Mouse (Mus musculus): ENCODE measurements at regions not wholly inside any gene's neighbourhood (a gene's known extent, or its start where the extent isn't known, plus 50 kb on each side); places are given as distances from the start of the nearest gene placed in this dataset.
A peak's percentile ranks its signal among the peaks of the same experiment; 100 is the strongest.

- no peak for DNase-seq (ENCODE audit: extremely low read depth, low read depth, low spot score)
- no peaks in the 10 kb centered on the region for H3K79me2 ChIP-seq (ENCODE audit: control insufficient read depth, insufficient read depth, low read length)
- WGBS, result 72% methylated on average over 1 of the region's 1 CpGs
- H3K36me3 ChIP-seq (ENCODE audit: control insufficient read depth, insufficient read depth, low read length), result no peaks in the 10 kb centered on the region
- no peak overlapping the region for H3K4me3 ChIP-seq (ENCODE audit: insufficient read depth, low read depth, low read length)
- H3K9ac ChIP-seq (ENCODE audit: low read depth, low read length), result no peak overlapping the region
- no peaks in the 10 kb centered on the region for H3K27me3 ChIP-seq (ENCODE audit: control insufficient read depth, insufficient read depth, low read length)
- H3K27ac ChIP-seq (replicated peaks; ENCODE audit: insufficient read depth, low read depth, low read length), result no peak overlapping the region
- TF ChIP-seq CTCF (IDR thresholded peaks at IDR 0.05; ENCODE audit: low read depth, low read length), result no peak
- TF ChIP-seq POLR2A (IDR thresholded peaks at IDR 0.05; ENCODE audit: extremely low read depth, insufficient read depth, low read length), result no peak
- H3K4me1 ChIP-seq (ENCODE audit: control insufficient read depth, insufficient read depth, low read length), result no peaks in the 10 kb centered on the region
Observed at GRCm38 (mm10) chr12:95329666-95330065, 362.4 kb upstream of the Flrt2 start.

- TF ChIP-seq CTCF (IDR thresholded peaks at IDR 0.05; ENCODE audit: low read depth, low read length) (no peak), POLR2A (IDR thresholded peaks at IDR 0.05; ENCODE audit: extremely low read depth, insufficient read depth, low read length) (no peak)
- Histone ChIP-seq H3K27me3 (ENCODE audit: control insufficient read depth, insufficient read depth, low read length) (no peaks in the 10 kb centered on the region), H3K79me2 (ENCODE audit: control insufficient read depth, insufficient read depth, low read length) (no peaks in the 10 kb centered on the region), H3K36me3 (ENCODE audit: control insufficient read depth, insufficient read depth, low read length) (no peaks in the 10 kb centered on the region), H3K4me1 (ENCODE audit: control insufficient read depth, insufficient read depth, low read length) (no peaks in the 10 kb centered on the region), H3K4me3 (ENCODE audit: insufficient read depth, low read depth, low read length) (no peak overlapping the region), H3K27ac (replicated peaks; ENCODE audit: insufficient read depth, low read depth, low read length) (no peak overlapping the region), H3K9ac (ENCODE audit: low read depth, low read length) (no peak overlapping the region)
- DNase-seq (ENCODE audit: extremely low read depth, low read depth, low spot score), result peak; percentile 8
- 39% methylated on average over 5 of the region's 5 CpGs for WGBS
Observed at GRCm38 (mm10) chr12:95347786-95348185, 344.2 kb upstream of the Flrt2 start.

DNA sequence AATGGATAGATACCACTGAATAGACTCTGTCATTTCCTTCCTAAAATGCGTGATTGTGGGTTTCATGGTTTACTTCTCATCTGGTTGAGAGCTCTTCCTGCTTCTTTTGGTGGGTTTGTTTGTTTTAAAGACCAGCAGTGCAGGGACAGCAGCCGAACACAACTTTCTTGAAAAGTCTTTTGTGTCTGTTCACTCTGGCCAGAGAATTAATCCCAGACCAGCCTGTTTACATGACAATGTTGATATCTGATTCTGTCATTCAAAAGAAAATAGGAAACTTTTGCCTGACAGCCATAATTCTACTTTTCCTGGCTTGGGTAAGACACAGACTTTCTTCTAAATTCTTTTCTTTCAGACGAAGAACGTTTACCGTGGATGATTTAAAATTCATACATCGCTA, 336.9 kb upstream of the Flrt2 start:
- DNase-seq (ENCODE audit: extremely low read depth, low read depth, low spot score), result no peak
- Histone ChIP-seq H3K9ac (ENCODE audit: low read depth, low read length) (no peak overlapping the region), H3K36me3 (ENCODE audit: control insufficient read depth, insufficient read depth, low read length) (no peaks in the 10 kb centered on the region), H3K27me3 (ENCODE audit: control insufficient read depth, insufficient read depth, low read length) (no peaks in the 10 kb centered on the region), H3K79me2 (ENCODE audit: control insufficient read depth, insufficient read depth, low read length) (no peaks in the 10 kb centered on the region), H3K4me1 (ENCODE audit: control insufficient read depth, insufficient read depth, low read length) (no peaks in the 10 kb centered on the region), H3K27ac (replicated peaks; ENCODE audit: insufficient read depth, low read depth, low read length) (no peak overlapping the region), H3K4me3 (ENCODE audit: insufficient read depth, low read depth, low read length) (no peak overlapping the region)
- TF ChIP-seq POLR2A (IDR thresholded peaks at IDR 0.05; ENCODE audit: extremely low read depth, insufficient read depth, low read length) (no peak), CTCF (IDR thresholded peaks at IDR 0.05; ENCODE audit: low read depth, low read length) (no peak)
- WGBS, result 65% methylated on average over 6 of the region's 6 CpGs

DNA sequence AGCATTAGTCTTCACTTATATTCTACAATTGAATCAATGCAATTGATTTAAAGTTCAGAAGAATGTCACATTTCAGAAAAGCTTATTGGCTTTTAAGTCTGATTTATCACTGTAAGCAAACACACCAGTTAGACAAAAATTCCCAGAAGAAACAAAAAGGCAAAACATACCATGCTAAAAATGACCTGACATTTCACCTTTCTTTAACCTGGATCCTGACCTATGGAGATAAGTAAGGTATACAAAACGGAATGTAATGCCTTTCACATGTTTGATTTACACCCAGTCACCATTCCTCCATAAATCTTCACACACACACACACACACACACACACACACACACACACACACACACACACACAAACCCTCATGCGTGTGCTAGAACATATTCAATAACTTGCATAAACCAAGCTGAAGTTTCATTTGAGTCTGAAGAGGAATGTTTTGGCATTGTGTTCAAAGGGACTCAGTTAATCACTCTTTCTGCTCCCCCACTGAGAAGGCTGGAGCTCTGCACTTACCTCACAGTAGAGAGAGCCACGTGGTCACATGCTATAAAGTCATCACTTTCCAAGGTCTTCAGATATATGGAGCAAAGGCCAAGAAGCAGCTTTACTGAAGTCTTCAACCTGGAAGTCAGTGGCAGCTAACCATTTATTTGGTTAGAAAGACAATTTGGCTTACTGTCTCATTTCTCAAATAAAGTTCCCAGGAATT, 307.6 kb upstream of the Flrt2 start:
- Histone ChIP-seq H3K9ac (ENCODE audit: low read depth, low read length) (no peak overlapping the region), H3K4me1 (ENCODE audit: control insufficient read depth, insufficient read depth, low read length) (no peaks in the 10 kb centered on the region)
- 34% methylated on average over 3 of the region's 3 CpGs for WGBS

DNA sequence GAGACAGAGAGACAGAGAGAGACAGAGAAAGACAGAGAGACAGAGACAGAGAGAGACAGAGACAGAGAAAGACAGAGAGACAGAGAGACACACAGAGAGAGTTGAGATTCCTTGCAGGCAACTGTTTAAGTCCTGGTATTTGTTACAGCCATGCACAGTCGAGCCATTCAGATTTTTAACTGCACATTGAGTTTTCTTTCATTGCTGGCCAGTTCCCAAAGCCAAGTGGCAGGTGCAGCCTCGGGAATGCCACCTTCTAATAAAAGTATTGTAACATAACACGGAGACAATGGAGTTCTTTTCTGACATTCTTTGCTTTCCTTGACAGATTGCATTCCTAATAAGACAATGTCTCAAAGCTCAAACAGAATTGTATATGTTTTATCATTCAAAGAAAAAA, 306.3 kb upstream of the Flrt2 start:
- Histone ChIP-seq H3K9ac (ENCODE audit: low read depth, low read length) (no peak overlapping the region), H3K36me3 (ENCODE audit: control insufficient read depth, insufficient read depth, low read length) (no peaks in the 10 kb centered on the region), H3K4me1 (ENCODE audit: control insufficient read depth, insufficient read depth, low read length) (no peaks in the 10 kb centered on the region), H3K79me2 (ENCODE audit: control insufficient read depth, insufficient read depth, low read length) (no peaks in the 10 kb centered on the region), H3K4me3 (ENCODE audit: insufficient read depth, low read depth, low read length) (no peak overlapping the region), H3K27me3 (ENCODE audit: control insufficient read depth, insufficient read depth, low read length) (no peaks in the 10 kb centered on the region), H3K27ac (replicated peaks; ENCODE audit: insufficient read depth, low read depth, low read length) (no peak overlapping the region)
- TF ChIP-seq POLR2A (IDR thresholded peaks at IDR 0.05; ENCODE audit: extremely low read depth, insufficient read depth, low read length) (no peak), CTCF (IDR thresholded peaks at IDR 0.05; ENCODE audit: low read depth, low read length) (no peak)
- 62% methylated on average over 3 of the region's 3 CpGs for WGBS
- no peak for DNase-seq (ENCODE audit: extremely low read depth, low read depth, low spot score)

More for the DNA sequence above, 307.6 kb upstream of the Flrt2 start:
- H3K4me3 ChIP-seq (ENCODE audit: insufficient read depth, low read depth, low read length), result no peak overlapping the region
- no peaks in the 10 kb centered on the region for H3K36me3 ChIP-seq (ENCODE audit: control insufficient read depth, insufficient read depth, low read length)
- no peak for DNase-seq (ENCODE audit: extremely low read depth, low read depth, low spot score)
- TF ChIP-seq CTCF (IDR thresholded peaks at IDR 0.05; ENCODE audit: low read depth, low read length) (no peak), POLR2A (IDR thresholded peaks at IDR 0.05; ENCODE audit: extremely low read depth, insufficient read depth, low read length) (no peak)
- H3K27me3 ChIP-seq (ENCODE audit: control insufficient read depth, insufficient read depth, low read length), result no peaks in the 10 kb centered on the region
- no peaks in the 10 kb centered on the region for H3K79me2 ChIP-seq (ENCODE audit: control insufficient read depth, insufficient read depth, low read length)
- no peak overlapping the region for H3K27ac ChIP-seq (replicated peaks; ENCODE audit: insufficient read depth, low read depth, low read length)

GRCm38 (mm10) chr12:95388185-95388584, 303.8 kb upstream of the Flrt2 start:
- H3K4me1 ChIP-seq (ENCODE audit: control insufficient read depth, insufficient read depth, low read length), result no peaks in the 10 kb centered on the region

More at GRCm38 (mm10) chr12:95388185-95388584, 303.8 kb upstream of the Flrt2 start:
- 86% methylated on average over 2 of the region's 2 CpGs for WGBS
- H3K9ac ChIP-seq (ENCODE audit: low read depth, low read length), result no peak overlapping the region
- TF ChIP-seq CTCF (IDR thresholded peaks at IDR 0.05; ENCODE audit: low read depth, low read length), result no peak
- no peak for TF ChIP-seq POLR2A (IDR thresholded peaks at IDR 0.05; ENCODE audit: extremely low read depth, insufficient read depth, low read length)
- no peaks in the 10 kb centered on the region for H3K36me3 ChIP-seq (ENCODE audit: control insufficient read depth, insufficient read depth, low read length)
- DNase-seq (ENCODE audit: extremely low read depth, low read depth, low spot score), result no peak
- H3K4me3 ChIP-seq (ENCODE audit: insufficient read depth, low read depth, low read length), result no peak overlapping the region
- H3K27me3 ChIP-seq (ENCODE audit: control insufficient read depth, insufficient read depth, low read length), result no peaks in the 10 kb centered on the region
- H3K79me2 ChIP-seq (ENCODE audit: control insufficient read depth, insufficient read depth, low read length), result no peaks in the 10 kb centered on the region
- H3K27ac ChIP-seq (replicated peaks; ENCODE audit: insufficient read depth, low read depth, low read length), result no peak overlapping the region

Measured in liver, adult 2 months (tissue).